ENCODE assay signal across 9 mouse cellular contexts in the genomic region with DNA sequence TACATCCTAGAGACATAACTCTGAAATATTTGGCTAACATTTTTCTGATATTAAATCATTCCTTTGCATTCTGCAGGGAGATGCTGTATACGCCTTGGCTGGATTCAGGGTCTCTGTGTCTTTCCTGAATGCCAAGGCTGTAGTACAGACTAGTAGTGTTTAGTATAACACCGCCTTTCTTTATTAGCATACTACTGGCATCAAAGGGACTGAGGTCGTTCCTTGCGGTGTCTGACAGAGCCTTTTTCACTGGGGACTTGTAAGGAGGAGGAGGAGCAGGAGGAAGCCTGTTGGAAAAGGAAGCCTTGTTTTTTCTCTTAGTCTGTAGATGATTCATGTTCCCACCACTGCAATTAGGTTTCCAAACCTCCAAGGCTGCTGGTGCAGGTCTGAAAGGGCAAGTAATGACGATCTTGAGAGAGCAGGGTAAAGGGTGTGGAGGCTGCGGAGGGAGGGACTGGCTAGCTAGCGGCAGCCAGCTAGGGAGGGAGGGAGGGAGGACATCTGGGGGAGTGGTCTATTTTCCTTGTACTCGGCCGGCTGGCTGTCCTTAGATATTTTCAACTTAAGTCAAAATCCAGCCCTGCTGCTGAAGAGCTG.
DNase-seq lines count a peak whose midpoint lies in the region; ATAC-seq and TF ChIP-seq lines count a peak whose summit lies in the region.
"Had no signal": no experiment of that assay in that cellular context is flagged by ENCODE, and none has a peak within 500 bp of the region (broad histone marks: within the 10 kb centered on the region; RNA-seq: fewer than 3 reads in every experiment).

No protein-coding gene starts in this region.

- peak overlapping the region; percentile 65 for H3K27ac ChIP-seq in intestine, embryonic 14.5 days (ENCODE audit: low read depth)
- peak overlapping the region; percentile 87 for H3K27ac ChIP-seq in limb, embryonic 15.5 days
- H3K27ac ChIP-seq in midbrain, postnatal 0 days (ENCODE audit: low read depth, low read length) = no peak overlapping the region

- no peaks in the 10 kb centered on the region for H3K36me3 ChIP-seq in intestine, embryonic 14.5 days (ENCODE audit: control insufficient read depth, insufficient read depth, low read length)
- no peaks in the 10 kb centered on the region for H3K36me3 ChIP-seq in limb, embryonic 15.5 days
- no peaks in the 10 kb centered on the region for H3K36me3 ChIP-seq in midbrain, postnatal 0 days (ENCODE audit: insufficient read depth, low read length)

- peak; percentile 65 for DNase-seq in ZHBTc4 (ENCODE audit: low read depth, low spot score)
- peak; percentile 84 for DNase-seq in embryo, embryonic 10.5 days (ENCODE audit: low spot score)
- peak; percentile 30 to 54 for DNase-seq in gastrocnemius, postnatal 4 days (ENCODE audit: low spot score in 2 of 2)
- DNase-seq in intestine, embryonic 14.5 days (ENCODE audit: low spot score) = peak; percentile 70
- peak; percentile 64 for DNase-seq in midbrain, postnatal 0 days (ENCODE audit: low spot score)
- DNase-seq in thymus, postnatal 4 days = no peak
- DNase-seq in layer of hippocampus, postnatal 25 days (ENCODE audit: extremely low spot score in 1 of 2, low spot score in 1 of 2) = no peak

- WGBS in intestine, embryonic 14.5 days = 5% methylated on average over 9 of the region's 9 CpGs
- 2% methylated on average over 9 of the region's 9 CpGs for WGBS in limb, embryonic 15.5 days
- WGBS in midbrain, postnatal 0 days = 3% methylated on average over 9 of the region's 9 CpGs

- peak; percentile 89 for ATAC-seq in intestine, embryonic 14.5 days (replicated peaks; ENCODE audit: low FRiP score, low TSS enrichment, low read depth)
- ATAC-seq in limb, embryonic 15.5 days (ENCODE audit: insufficient number of reproducible peaks, low FRiP score, low TSS enrichment, low read depth) = peak; percentile 82
- ATAC-seq in midbrain, postnatal 0 days (ENCODE audit: low FRiP score) = peak; percentile 78

- no peaks in the 10 kb centered on the region for H3K27me3 ChIP-seq in intestine, embryonic 14.5 days (replicated peaks; ENCODE audit: control insufficient read depth, insufficient read depth, low read length)
- H3K27me3 ChIP-seq in limb, embryonic 15.5 days = no peaks in the 10 kb centered on the region
- H3K27me3 ChIP-seq in midbrain, postnatal 0 days (ENCODE audit: insufficient read depth, low read length) = no peaks in the 10 kb centered on the region

- no peaks in the 10 kb centered on the region for H3K9me3 ChIP-seq in intestine, embryonic 14.5 days (ENCODE audit: control insufficient read depth, low read length)
- H3K9me3 ChIP-seq in limb, embryonic 15.5 days = no peaks in the 10 kb centered on the region
- H3K9me3 ChIP-seq in midbrain, postnatal 0 days (ENCODE audit: low read length) = no peaks in the 10 kb centered on the region

- TF ChIP-seq CTCF in midbrain, postnatal 0 days (IDR thresholded peaks at IDR 0.05) = no peak

- H3K4me3 ChIP-seq in intestine, embryonic 14.5 days (ENCODE audit: low read depth, low read length) = peak overlapping the region; percentile 10; the same call in 1 of the 2 replicates
- peak overlapping the region; percentile 32 for H3K4me3 ChIP-seq in limb, embryonic 15.5 days
- H3K4me3 ChIP-seq in midbrain, postnatal 0 days (ENCODE audit: low read depth, low read length) = peak overlapping the region; percentile 27
- H3K4me3 ChIP-seq: erythroblast, embryonic 14.5 days had no signal

- H3K4me2 ChIP-seq in intestine, embryonic 14.5 days (ENCODE audit: low read length) = peak overlapping the region; percentile 47
- H3K4me2 ChIP-seq in limb, embryonic 15.5 days = peak overlapping the region; percentile 44
- peak overlapping the region; percentile 48 for H3K4me2 ChIP-seq in midbrain, postnatal 0 days (ENCODE audit: low read depth, low read length, poor library complexity, severe bottlenecking)

- peaks cover 30% of the 10 kb centered on the region for H3K4me1 ChIP-seq in intestine, embryonic 14.5 days (replicated peaks; ENCODE audit: control insufficient read depth, insufficient read depth, low read length)
- peaks cover 29% of the 10 kb centered on the region for H3K4me1 ChIP-seq in limb, embryonic 15.5 days
- H3K4me1 ChIP-seq in midbrain, postnatal 0 days (ENCODE audit: insufficient read depth, low read length) = no peaks in the 10 kb centered on the region

- H3K9ac ChIP-seq in intestine, embryonic 14.5 days (ENCODE audit: low read length) = peak overlapping the region; percentile 20; the same call in 1 of the 2 replicates
- H3K9ac ChIP-seq in limb, embryonic 15.5 days = peak overlapping the region; percentile 11
- no peak overlapping the region for H3K9ac ChIP-seq in midbrain, postnatal 0 days (replicated peaks; ENCODE audit: low read length, poor library complexity, severe bottlenecking)

Comparison
In these comparisons a context has a peak if more than half of its experiments do, and no peak if none do; other contexts are left out.
1. DNase-seq: peak in ZHBTc4 (single experiment), embryo, embryonic 10.5 days (single experiment), gastrocnemius, postnatal 4 days (2 of 2), intestine, embryonic 14.5 days (single experiment) and midbrain, postnatal 0 days (single experiment); none in thymus, postnatal 4 days (single experiment) and layer of hippocampus, postnatal 25 days (0 of 2).
2. Peak in every context shown above with its lines, with median percentiles within 50 percentile points of each other: ATAC-seq, H3K4me2 ChIP-seq and H3K4me3 ChIP-seq.